Mouse (Mus musculus): ENCODE data around the gene Nelfcd. TPM values are rescaled to one million over a fixed set of nuclear protein-coding genes. Genes with fewer than 3 reads are reported as not detected.
A peak's percentile ranks its signal among the peaks of the same experiment; 100 is the strongest.

Nelfcd gene
- polyA plus RNA-seq, 1 experiment: 77.4 TPM

GRCm38 (mm10) chr2:174446492-174446891 lies 30.9 kb downstream of the Nelfcd start:
- no peaks in the 10 kb centered on the region for H3K4me1 ChIP-seq (ENCODE audit: control insufficient read depth, insufficient read depth, low read length)
- H3K27ac ChIP-seq (ENCODE audit: insufficient read depth, low read length): no peak overlapping the region
- TF ChIP-seq CTCF (IDR thresholded peaks at IDR 0.05; ENCODE audit: borderline replicate concordance, insufficient read depth, low read depth, low read length) (no peak), POLR2A (IDR thresholded peaks at IDR 0.05; ENCODE audit: borderline replicate concordance, insufficient read depth, low read length) (no peak)
- 53% methylated on average over 7 of the region's 7 CpGs for WGBS
- no peak overlapping the region for H3K4me3 ChIP-seq (replicated peaks; ENCODE audit: insufficient read depth, low read depth, low read length)
- H3K27me3 ChIP-seq (ENCODE audit: control insufficient read depth, insufficient read depth, low read length): no peaks in the 10 kb centered on the region
- no peak for DNase-seq

DNA sequence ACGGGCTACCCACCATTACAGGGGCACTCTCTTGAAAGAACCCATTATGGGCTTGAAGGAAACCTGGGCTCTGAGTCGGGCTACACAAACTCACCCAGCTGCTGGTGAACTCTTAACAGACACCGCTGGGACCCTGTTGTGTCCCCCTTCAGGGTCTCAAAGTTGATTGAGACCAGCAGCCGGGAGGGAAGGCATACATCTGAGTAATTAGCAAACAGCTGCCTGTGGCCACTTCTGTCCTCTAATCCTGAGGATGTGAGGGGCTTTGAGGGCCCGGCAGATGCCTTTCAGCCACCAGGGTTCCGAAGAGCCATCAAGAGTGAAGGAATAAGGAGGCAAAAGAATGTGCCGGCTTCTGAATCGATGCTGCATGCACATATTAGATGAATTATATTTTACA lies 31.3 kb downstream of the Nelfcd start:
- WGBS: 76% methylated on average over 8 of the region's 8 CpGs
- Histone ChIP-seq H3K4me3 (replicated peaks; ENCODE audit: insufficient read depth, low read depth, low read length) (no peak overlapping the region), H3K4me1 (ENCODE audit: control insufficient read depth, insufficient read depth, low read length) (no peaks in the 10 kb centered on the region), H3K27me3 (ENCODE audit: control insufficient read depth, insufficient read depth, low read length) (no peaks in the 10 kb centered on the region), H3K27ac (ENCODE audit: insufficient read depth, low read length) (no peak overlapping the region)
- TF ChIP-seq POLR2A (IDR thresholded peaks at IDR 0.05; ENCODE audit: borderline replicate concordance, insufficient read depth, low read length): no peak
- TF ChIP-seq CTCF (IDR thresholded peaks at IDR 0.05; ENCODE audit: borderline replicate concordance, insufficient read depth, low read depth, low read length): no peak
- no peak for DNase-seq

DNA sequence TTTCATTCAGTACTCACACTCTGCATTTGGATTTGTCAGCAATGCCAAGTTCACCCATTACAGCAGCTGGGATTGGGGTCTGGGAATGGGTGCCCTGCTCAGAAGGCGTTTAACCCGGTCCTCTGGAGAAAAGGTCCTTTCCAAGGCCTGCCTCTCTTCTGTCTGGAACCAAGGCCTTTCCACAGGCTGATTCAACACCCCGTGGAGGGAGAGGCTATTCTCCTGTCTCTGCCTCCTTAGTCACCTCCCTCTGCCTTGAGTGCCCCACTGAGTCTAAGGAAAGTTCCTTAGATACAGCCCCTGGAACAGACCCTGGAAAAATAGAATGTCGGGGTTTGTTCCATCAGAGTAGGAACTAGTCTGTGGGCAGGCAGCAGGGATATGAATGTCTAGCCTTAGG lies 32.8 kb downstream of the Nelfcd start:
- no peaks in the 10 kb centered on the region for H3K4me1 ChIP-seq (ENCODE audit: control insufficient read depth, insufficient read depth, low read length)
- WGBS: 78% methylated on average over 4 of the region's 4 CpGs
- H3K27me3 ChIP-seq (ENCODE audit: control insufficient read depth, insufficient read depth, low read length): no peaks in the 10 kb centered on the region
- DNase-seq: no peak
- TF ChIP-seq CTCF (IDR thresholded peaks at IDR 0.05; ENCODE audit: borderline replicate concordance, insufficient read depth, low read depth, low read length) (no peak), POLR2A (IDR thresholded peaks at IDR 0.05; ENCODE audit: borderline replicate concordance, insufficient read depth, low read length) (no peak)
- H3K4me3 ChIP-seq (replicated peaks; ENCODE audit: insufficient read depth, low read depth, low read length): no peak overlapping the region
- H3K27ac ChIP-seq (ENCODE audit: insufficient read depth, low read length): no peak overlapping the region

DNA sequence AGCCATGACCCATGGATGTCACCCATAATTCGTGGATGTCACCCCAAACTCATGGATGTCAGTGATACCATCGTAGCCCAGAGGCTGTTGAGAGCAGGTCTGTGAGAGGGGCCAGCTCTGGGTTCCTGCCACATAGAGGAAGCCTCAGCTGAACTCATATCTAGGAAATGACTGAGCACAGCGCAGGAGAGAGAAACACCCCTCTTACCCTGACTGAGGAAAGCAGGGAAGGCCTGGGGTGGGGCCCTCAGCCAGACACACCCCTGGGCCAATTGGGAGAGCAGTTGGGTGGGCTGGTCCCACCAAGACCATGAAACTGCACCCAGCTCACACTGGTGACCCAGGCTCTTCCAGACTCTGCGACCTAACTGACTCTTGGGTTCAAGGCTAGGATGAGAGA lies 34.7 kb downstream of the Nelfcd start, which contains the start of gene Tubb1:
Tubb1 (plus strand) TSS at position 343 of the 400 bp plus-strand sequence.
- DNase-seq: no peak
- 72% methylated on average over 4 of the region's 4 CpGs for whole genome bisulfite sequencing
- Histone ChIP-seq H3K27ac (ENCODE audit: insufficient read depth, low read length) (no peak within 1 kb of the TSS), H3K4me3 (replicated peaks; ENCODE audit: insufficient read depth, low read depth, low read length) (no peak within 1 kb of the TSS), H3K4me1 (ENCODE audit: control insufficient read depth, insufficient read depth, low read length) (no peaks in the 10 kb centered on the region), H3K27me3 (ENCODE audit: control insufficient read depth, insufficient read depth, low read length) (no peaks in the 10 kb centered on the region)
- TF ChIP-seq POLR2A (IDR thresholded peaks at IDR 0.05; ENCODE audit: borderline replicate concordance, insufficient read depth, low read length) (no peak), CTCF (IDR thresholded peaks at IDR 0.05; ENCODE audit: borderline replicate concordance, insufficient read depth, low read depth, low read length) (no peak)

DNA sequence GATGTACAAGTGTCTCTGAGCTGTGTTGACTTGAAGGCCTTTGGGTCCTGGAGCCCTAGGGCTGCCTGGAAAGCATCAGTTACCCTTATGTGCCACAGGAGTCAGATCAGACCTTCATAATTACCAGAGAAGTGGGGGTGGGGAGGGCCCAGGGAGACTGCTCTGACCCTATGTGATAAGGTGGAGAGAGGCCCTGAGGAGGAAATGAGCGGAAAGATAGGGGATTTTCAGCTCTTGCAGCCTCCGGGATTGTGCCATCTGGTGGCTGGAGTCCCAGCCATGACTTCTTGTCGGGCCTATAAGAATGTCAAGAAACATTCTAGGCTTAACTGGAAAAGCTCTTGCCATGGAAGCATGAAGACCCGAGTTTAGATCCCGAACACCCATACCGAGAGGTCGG lies 38.1 kb downstream of the Nelfcd start:
- DNase-seq: no peak
- no peaks in the 10 kb centered on the region for H3K4me1 ChIP-seq (ENCODE audit: control insufficient read depth, insufficient read depth, low read length)
- H3K4me3 ChIP-seq (replicated peaks; ENCODE audit: insufficient read depth, low read depth, low read length): no peak overlapping the region
- no peaks in the 10 kb centered on the region for H3K27me3 ChIP-seq (ENCODE audit: control insufficient read depth, insufficient read depth, low read length)
- no peak overlapping the region for H3K27ac ChIP-seq (ENCODE audit: insufficient read depth, low read length)
- WGBS: 70% methylated on average over 7 of the region's 7 CpGs
- TF ChIP-seq POLR2A (IDR thresholded peaks at IDR 0.05; ENCODE audit: borderline replicate concordance, insufficient read depth, low read length): no peak
- no peak for TF ChIP-seq CTCF (IDR thresholded peaks at IDR 0.05; ENCODE audit: borderline replicate concordance, insufficient read depth, low read depth, low read length)

GRCm38 (mm10) chr2:174459365-174459764 lies 43.8 kb downstream of the Nelfcd start:
- Histone ChIP-seq H3K27ac (ENCODE audit: insufficient read depth, low read length) (no peak overlapping the region), H3K4me1 (ENCODE audit: control insufficient read depth, insufficient read depth, low read length) (no peaks in the 10 kb centered on the region), H3K4me3 (replicated peaks; ENCODE audit: insufficient read depth, low read depth, low read length) (no peak overlapping the region), H3K27me3 (ENCODE audit: control insufficient read depth, insufficient read depth, low read length) (no peaks in the 10 kb centered on the region)
- DNase-seq: no peak
- 44% methylated on average over 2 of the region's 2 CpGs for WGBS
- TF ChIP-seq CTCF (IDR thresholded peaks at IDR 0.05; ENCODE audit: borderline replicate concordance, insufficient read depth, low read depth, low read length) (no peak), POLR2A (IDR thresholded peaks at IDR 0.05; ENCODE audit: borderline replicate concordance, insufficient read depth, low read length) (no peak)

DNA sequence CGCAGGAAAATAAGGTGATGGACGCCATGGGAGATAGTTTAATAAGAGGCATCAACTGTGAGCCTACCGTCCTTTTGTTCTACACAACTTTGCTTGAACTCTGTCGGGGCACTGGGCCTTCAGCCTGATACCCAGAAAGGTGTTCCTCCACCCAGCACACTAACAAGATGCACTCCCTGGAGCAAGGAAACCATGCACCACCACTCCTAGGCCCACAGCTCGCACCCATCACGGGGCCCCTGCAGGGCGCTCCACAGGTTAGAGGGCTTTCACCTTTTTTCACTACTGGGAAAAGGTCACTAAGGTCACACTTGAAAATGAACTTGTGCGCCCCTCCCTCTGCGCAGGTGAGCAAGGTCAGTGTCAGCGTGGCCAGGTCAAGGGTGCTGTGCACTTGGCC lies 47.8 kb downstream of the Nelfcd start:
- Histone ChIP-seq H3K27me3 (ENCODE audit: control insufficient read depth, insufficient read depth, low read length) (no peaks in the 10 kb centered on the region), H3K27ac (ENCODE audit: insufficient read depth, low read length) (peak overlapping the region; percentile 90), H3K4me3 (replicated peaks; ENCODE audit: insufficient read depth, low read depth, low read length) (peak overlapping the region; percentile 91), H3K4me1 (ENCODE audit: control insufficient read depth, insufficient read depth, low read length) (no peaks in the 10 kb centered on the region)
- DNase-seq: no peak
- TF ChIP-seq CTCF (IDR thresholded peaks at IDR 0.05; ENCODE audit: borderline replicate concordance, insufficient read depth, low read depth, low read length): no peak
- no peak for TF ChIP-seq POLR2A (IDR thresholded peaks at IDR 0.05; ENCODE audit: borderline replicate concordance, insufficient read depth, low read length)
- 26% methylated on average over 10 of the region's 10 CpGs for WGBS

DNA sequence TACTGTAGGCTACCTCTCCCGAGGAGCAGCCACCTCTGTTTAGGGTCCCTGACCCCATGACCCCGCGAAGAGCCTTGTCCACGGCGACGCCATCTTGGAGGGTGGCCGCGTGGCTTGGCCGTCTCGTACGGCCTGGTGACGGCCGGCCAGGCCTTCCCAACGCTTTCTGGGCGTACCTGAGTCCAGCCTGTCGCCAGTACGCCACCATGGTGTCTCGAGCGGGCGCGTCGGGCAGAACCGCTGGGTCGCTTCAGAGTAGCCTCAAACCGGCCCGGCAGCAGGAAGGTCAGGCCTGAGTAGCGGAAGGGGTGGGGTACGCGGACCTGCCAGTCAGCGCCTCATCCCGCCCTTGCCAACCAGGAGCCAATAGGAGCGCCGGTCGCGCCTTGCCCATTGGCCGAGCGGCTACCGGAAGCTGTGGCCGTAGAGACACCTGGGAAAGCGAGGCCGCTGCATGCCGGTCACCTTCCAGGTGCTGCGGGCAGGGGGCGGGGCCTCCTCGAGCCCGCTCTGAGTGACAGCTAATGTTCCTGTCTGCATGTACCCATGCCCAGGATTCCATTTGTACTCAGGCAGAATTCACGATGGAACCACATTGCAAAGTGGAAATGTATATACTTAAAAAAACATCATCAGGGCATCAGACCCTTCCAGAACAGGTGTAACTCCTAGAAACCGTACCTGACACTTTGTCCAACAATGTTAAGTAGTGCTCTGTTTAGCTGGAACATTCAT lies 48.4 kb downstream of the Nelfcd start, which contains the start of gene Atp5e:
Atp5e (minus strand) TSS at position 317 of the 735 bp plus-strand sequence.
- 2% methylated on average over 48 of the region's 48 CpGs for WGBS
- peak; percentile 98 to 99 for DNase-seq
- peak within 1 kb of the TSS; percentile 90 for H3K27ac ChIP-seq (ENCODE audit: insufficient read depth, low read length)
- H3K4me1 ChIP-seq (ENCODE audit: control insufficient read depth, insufficient read depth, low read length): no peaks in the 10 kb centered on the region
- no peaks in the 10 kb centered on the region for H3K27me3 ChIP-seq (ENCODE audit: control insufficient read depth, insufficient read depth, low read length)
- TF ChIP-seq POLR2A (IDR thresholded peaks at IDR 0.05; ENCODE audit: borderline replicate concordance, insufficient read depth, low read length) (peak; percentile 46; the same call in 1 of the 2 replicates), CTCF (IDR thresholded peaks at IDR 0.05; ENCODE audit: borderline replicate concordance, insufficient read depth, low read depth, low read length) (no peak)
- H3K4me3 ChIP-seq (replicated peaks; ENCODE audit: insufficient read depth, low read depth, low read length): peak within 1 kb of the TSS; percentile 91
